Mouse (Mus musculus) mature B cell (primary cell): ENCODE measurements around the gene Gm30302.

Experiments used
- in situ Hi-C: fragments of 300-500 bp; cut with MboI; formaldehyde crosslinking; loops from 2 replicates; pipeline ENCODE4 v1.14.3; 2019

The Gm30302 gene

GRCm38 (mm10) chr13:49736430-49736829 lies 62.4 kb downstream of the Gm30302 start:
- in situ Hi-C loops = no loop called here
